Mouse (Mus musculus) bone marrow macrophage, adult 2 months (primary cell): ENCODE data around the gene Chil1.

Source experiments
- CTCF ChIP-seq: IDR thresholded peaks from 2 replicates; pipeline ENCODE4 v1.5.1; 2012; ENCODE audit warnings: low read depth, mild to moderate bottlenecking, low read length, moderate library complexity
- POLR2A ChIP-seq: IDR thresholded peaks from 2 replicates; pipeline ENCODE4 v1.6.1; 2012; ENCODE audit warnings: mild to moderate bottlenecking, low read depth, low read length, borderline replicate concordance

DNA sequence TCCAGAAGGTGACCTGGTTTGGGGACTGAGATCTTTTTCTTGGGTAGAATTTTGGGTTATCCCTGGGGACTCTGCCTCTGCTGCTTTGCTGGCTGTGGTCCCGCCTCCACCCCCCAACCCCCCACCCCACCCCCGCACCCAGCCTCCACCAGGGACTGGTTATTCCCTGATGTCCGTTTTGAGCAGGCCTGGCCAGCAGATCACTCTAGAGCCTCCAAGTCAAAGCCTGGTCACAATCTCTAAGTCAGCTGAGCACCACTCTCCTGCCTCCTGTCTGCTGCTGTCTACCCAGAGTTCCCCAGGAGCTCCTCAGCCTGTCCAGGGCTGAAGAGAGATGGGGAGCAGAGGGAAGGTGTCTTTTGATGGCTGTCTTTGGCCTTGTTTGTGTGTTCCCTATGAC is 45.6 kb upstream of the Chil1 start:
- TF ChIP-seq CTCF (no peak), POLR2A (no peak)
